Mouse (Mus musculus): ENCODE results near the gene Adal. TPM values are rescaled to one million over a fixed set of nuclear protein-coding genes. Genes with fewer than 3 reads are reported as not detected.
A peak's percentile ranks its signal among the peaks of the same experiment; 100 is the strongest.
"Not testable (repeated sequence)": the region's sequence is repeated elsewhere in the genome, so short reads cannot be mapped to it uniquely, and the experiment has no call there.

The Adal gene
- 10 to 100 TPM; 11.8 to 12.3 TPM for total RNA-seq (2021)

GRCm38 (mm10) chr2:121140018-121140882, at the start of gene Adal, which contains the start of gene Lcmt2:
Adal (plus strand) TSS chr2:121140428.
Lcmt2 (minus strand) TSS chr2:121140653.
- DNase-seq = peak; percentile 91

DNA sequence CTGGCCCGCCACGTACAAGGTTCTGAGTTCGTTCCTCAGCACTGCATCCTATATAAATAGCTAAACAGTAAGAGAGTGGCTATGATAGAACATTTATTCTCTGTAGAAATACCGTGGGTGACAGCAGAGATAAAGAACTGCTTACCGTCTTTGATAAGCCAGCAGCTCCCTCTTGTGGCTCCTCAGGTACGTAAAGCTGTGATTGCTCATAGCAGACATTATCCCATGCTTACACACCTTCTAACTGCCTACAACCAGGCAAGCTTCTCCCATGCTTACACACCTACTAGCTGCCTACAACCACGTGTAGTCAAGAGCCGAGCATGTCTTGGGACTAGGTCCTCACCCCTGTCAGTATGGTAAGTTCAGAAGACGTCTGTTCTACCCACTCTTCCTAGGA, 38.2 kb upstream of the Adal start:
- DNase-seq = peak; percentile 71

GRCm38 (mm10) chr2:121105940-121106339, 34.3 kb upstream of the Adal start:
- DNase-seq = no peak

DNA sequence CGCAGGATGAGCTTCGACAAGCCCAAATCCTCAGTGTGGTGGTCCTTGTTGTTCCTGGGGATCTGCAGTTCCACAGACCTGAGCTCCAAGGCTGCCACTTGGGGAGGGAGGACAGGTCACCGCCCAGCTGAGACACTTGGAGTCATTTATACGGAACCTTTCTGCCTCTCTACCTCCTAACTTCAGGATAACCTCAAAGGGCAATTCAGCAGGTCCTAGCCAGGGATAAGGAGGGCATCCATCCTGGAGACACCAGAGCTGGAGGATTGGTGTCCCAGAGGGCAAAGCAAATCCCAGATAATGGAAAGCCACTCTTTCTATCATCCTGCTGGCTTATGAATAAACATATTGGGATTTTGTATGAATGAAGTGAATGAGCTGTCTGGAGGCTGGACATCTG, 30.5 kb upstream of the Adal start, which contains the start of gene Tgm7:
Tgm7 (minus strand) TSS at position 101 of the 400 bp plus-strand sequence.
- DNase-seq = no peak

- no peak for DNase-seq
Measured at GRCm38 (mm10) chr2:121115418-121115817, 24.8 kb upstream of the Adal start.

GRCm38 (mm10) chr2:121119260-121119659, 21.0 kb upstream of the Adal start:
- no peak for DNase-seq

- not testable (repeated sequence) for DNase-seq
Measured at GRCm38 (mm10) chr2:121126302-121126701, 13.9 kb upstream of the Adal start.

DNA sequence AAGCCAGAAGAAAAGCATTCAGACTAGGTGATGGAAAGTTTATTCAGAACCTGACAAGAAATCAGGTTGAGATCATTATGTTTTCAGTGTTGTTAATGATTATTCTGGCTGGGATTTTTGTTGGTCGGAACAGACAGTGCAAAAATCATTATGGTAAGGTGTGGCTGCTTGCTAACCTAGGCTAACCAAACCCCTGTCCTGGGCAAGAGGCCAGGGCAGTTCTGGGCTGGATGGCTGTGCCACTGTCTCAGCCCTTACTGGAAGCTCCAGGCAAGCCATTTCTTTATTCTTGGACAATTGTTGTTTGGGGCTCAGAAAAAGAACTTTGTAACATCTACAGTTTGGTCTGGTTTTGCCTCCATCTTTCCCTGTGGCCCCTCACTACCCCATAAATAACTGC, 12.7 kb upstream of the Adal start:
- no peak for DNase-seq

- no peak for DNase-seq
Measured at GRCm38 (mm10) chr2:121128865-121129620, 11.2 kb upstream of the Adal start.

GRCm38 (mm10) chr2:121132822-121133221, 7.4 kb upstream of the Adal start:
- DNase-seq = no peak

DNA sequence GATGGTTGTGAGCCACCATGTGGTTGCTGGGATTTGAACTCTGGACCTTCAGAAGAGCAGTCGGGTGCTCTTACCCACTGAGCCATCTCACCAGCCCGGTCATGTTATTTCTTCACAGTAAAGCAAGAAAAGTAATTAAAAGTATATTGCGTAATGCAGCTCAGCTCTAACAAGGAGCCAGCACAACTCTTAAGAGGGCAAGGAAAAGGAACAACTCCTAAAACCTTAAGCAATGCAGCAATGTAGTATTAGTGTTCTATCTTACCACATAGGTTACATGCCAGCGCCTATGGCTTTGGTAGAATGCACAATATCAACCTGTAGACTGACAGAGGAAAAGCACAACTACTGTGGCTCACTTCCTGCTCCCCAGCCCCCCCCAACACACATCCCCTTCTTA, 2.9 kb upstream of the Adal start:
- no peak for DNase-seq

DNA sequence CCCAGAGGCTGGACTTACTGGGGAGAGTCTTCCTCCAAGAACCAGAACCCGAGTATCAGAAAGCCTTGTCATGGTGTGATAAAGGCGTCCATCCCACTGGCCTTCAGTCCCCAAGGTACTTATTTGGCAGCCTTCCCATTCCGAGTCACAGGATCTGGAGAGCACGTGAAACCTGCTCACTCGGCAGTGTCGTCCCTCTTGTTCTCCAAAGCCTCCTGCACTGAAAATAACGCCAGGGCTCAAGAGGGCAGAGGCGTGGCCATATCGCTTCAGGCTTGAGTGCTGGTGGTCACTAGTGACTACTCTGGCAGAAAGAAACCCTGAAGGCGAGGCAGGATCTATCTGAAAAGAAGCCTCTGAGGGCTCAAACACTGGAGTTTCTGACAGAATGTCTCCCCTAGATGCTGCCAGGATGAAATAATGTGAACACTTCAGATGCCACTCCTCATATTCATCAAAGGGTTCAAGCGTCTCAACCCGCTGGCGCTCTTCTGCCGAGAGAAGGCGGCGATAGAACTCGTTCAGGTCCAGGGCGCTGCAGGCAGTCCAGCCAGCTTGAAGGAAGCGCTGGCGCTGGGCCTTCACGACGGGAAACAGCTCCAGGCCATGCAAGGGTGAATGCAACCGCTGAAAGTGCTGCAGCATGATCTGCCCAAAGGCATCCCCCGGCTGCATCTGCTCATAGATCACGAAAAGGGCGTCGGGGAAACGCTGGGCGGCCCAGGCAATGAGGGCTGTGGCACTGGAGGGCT, 786 bp upstream of the Adal start:
- DNase-seq = peak; percentile 74

DNA sequence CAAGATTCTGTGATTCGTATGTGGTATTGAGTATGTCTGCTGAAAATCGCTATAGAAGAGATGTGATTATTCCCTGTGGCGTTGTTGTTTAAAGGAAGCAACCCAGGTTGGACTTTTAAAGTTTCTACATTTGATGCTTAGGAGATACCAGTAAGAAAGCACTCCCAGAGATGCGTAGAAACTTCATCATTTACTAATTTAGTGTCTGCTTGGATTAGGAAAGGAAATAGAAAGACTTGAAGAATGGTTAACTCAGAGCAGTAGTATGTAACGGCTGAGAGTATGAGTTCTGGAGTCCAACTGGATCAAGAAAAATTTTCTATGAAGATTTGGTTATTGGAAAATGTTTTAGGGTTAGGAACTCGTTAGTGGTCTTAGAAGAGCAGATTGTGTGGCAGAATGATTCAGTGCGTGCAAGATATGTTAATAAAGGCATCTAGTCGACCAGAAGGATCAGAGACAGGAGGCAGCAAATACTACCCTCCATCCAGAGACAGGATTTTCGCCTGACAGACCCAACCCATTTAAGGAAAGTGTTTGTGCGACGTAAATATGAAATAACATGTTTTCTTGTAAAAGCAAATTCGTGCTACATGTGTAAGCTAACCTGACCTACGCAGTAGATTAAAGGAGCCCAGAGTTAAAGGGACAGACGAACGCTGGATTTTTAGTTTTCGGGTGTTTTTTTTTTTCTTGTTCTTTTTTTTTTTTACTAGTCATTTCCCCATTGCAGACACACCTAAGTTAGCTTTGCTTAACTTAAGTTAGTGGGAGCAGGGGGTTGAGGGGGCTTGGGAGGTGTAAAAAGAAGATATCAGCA, 1.2 kb downstream of the Adal start:
- no peak for DNase-seq

DNA sequence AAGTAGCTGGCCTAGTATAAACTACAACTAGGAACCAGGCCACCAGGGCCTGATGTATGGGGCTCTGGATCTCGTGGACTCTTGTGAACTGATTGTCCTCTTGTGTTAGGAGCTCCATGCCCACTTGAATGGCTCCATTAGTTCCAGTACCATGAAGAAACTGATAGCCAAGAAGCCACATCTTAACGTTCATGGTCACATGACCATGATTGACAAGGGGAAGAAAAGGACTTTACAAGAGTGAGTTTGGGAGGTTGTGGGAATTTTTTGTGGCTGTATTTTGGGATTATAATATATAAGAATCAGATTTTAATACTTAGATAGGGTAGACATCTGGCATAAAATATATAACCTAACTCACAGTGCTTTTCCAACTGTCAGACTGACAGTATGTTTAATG, 2.2 kb downstream of the Adal start:
- DNase-seq = no peak

GRCm38 (mm10) chr2:121149679-121150078, 9.5 kb downstream of the Adal start:
- no peak for DNase-seq

GRCm38 (mm10) chr2:121153100-121153499, 12.9 kb downstream of the Adal start:
- DNase-seq = no peak

DNA sequence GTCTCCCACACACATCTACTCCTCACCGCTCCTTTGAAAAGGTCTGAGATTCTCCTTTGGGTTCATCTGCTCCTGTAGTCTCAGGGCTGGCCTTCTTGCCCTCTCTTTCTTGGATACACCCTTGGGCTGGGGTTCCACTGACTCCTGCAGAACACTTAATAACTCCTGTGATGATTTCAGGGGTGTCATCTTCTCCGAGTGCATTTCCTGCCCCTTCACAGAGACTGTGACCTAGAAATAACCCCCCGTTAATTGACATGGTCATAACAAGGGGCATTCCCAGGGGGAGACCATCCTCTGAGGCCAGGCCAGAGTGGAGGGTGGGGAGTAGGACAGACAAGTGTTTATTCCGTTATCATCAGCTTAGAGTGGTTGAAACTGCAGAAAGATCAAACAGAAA, 28.9 kb downstream of the Adal start:
- no peak for DNase-seq

- DNase-seq = peak; percentile 39
Measured at GRCm38 (mm10) chr2:121169902-121170301, 29.7 kb downstream of the Adal start.

DNA sequence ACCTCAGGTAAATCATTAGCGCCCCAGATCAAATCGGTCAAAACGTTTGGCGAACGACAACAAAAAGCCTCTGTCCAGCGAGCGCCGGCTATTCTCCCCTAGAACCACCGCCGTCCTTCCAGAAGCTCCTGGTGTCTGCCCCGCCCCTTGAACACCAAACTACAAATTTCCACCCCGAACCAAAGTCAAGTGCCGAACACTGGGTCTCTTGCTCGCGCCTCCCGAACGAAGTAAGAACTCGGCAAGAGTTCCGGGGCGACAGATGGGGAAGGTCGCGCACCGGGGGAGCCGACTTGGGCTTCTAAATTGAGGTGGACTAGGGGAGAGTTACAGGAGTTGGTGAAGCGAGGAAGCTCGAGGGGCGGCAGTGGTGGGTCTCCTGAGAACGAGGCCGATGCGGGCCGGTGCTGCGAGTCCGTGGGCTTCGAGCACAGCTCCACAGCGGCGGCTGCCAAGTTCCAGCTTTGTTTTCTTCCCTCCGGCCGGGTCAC, 30.3 kb downstream of the Adal start, which contains the start of gene Tubgcp4:
Tubgcp4 (plus strand) TSS at position 174 of the 491 bp plus-strand sequence.
- no peak for DNase-seq

DNA sequence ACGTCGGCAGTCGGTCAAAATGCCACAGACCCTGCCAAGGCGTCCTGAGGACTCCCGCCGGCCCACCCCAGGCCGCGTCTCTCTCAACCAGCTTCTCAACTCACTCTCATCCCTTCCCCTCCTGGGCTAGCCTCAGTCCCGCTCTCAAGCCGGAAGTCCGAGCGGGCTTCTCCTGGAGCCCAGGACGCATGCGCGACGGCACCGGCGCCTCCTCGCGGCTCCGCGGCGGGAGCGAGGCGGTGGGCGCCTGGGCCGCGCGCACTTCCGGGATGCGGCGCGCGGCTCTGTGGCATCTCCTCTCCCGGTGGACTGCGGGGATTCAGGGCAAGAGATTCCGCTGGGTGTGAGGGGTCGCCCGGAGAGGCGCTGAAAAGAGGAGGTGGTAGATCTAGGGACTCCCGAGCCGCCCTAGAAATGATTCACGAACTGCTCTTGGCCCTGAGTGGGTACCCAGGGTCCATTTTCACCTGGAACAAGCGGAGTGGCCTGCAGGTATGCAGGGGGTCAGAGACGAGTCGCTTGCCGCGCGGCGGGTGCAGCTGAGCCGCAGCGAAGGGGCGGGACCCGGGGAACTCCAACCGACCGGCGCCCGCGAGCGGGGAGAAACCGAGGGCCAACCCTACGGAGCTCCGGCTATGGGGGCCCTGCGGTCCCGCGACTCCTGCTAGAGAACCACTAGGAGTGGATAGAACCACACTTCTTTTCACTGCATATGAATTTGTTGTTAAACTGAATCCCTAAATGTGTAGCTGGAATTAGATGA, 30.9 kb downstream of the Adal start, which contains the start of gene Zscan29:
Zscan29 (minus strand) TSS at position 146 of the 763 bp plus-strand sequence.
- DNase-seq = peak; percentile 93
